Mouse (Mus musculus) kidney, adult 2 months (tissue): Measurements from ENCODE around the gene Rpgrip1.
A peak's percentile ranks its signal among the peaks of the same experiment; 100 is the strongest.

ENCODE experiments used
- CTCF ChIP-seq: fragments of 200-500 bp; conservative IDR thresholded peaks from 2 replicates; pipeline ENCODE4 v1.5.1; 2011; ENCODE audit warnings: low read depth, mild to moderate bottlenecking, control low read depth, low read length, moderate library complexity, mixed read lengths; ENCODE audit not compliant: insufficient read depth, insufficient read length
- POLR2A ChIP-seq: fragments of 200-500 bp; IDR thresholded peaks from one replicate; pipeline ENCODE4 v1.6.1; 2011; ENCODE audit warnings: low read depth, low read length, control low read depth

GRCm38 (mm10) chr14:52190740-52191359 lies 80.3 kb downstream of the Rpgrip1 start:
- TF ChIP-seq CTCF (peak; percentile 78), POLR2A (no peak)
